Mouse (Mus musculus) ES-E14 (cell line): ENCODE data around the gene Pip4k2a. TPM values are rescaled to one million over a fixed set of nuclear protein-coding genes. Genes with fewer than 3 reads are reported as not detected.

Experiments
- DNase-seq: peaks from one replicate; pipeline ENCODE4 v3.0.0-alpha.2; 2013; ENCODE audit warnings: low read depth, low spot score
- H3K27ac ChIP-seq: 2 replicates; pipeline ENCODE4 v1.5.1; 2012; ENCODE audit warnings: low read depth, mild to moderate bottlenecking, low read length, moderate library complexity, mixed read lengths; ENCODE audit not compliant: poor library complexity, insufficient read depth, severe bottlenecking
- H3K36me3 ChIP-seq: 2 replicates; pipeline ENCODE4 v1.6.1; 2012; ENCODE audit warnings: mild to moderate bottlenecking, low read length, moderate library complexity, mixed read lengths; ENCODE audit not compliant: control insufficient read depth, poor library complexity, insufficient read depth, severe bottlenecking
- H3K4me1 ChIP-seq, 2 experiments: fragments of 150-350 bp in 1 of 2; sonication (generic) in 1 of 2; 2 replicates each; pipeline ENCODE4 v1.6.1; 2012; ENCODE audit warnings: low read length in 2 of 2, mild to moderate bottlenecking in 1 of 2, mixed read lengths in 1 of 2; ENCODE audit not compliant: control insufficient read depth in 2 of 2, insufficient read depth in 2 of 2, poor library complexity in 1 of 2
- H3K4me3 ChIP-seq, 2 experiments: fragments of 150-350 bp in 1 of 2; sonication (generic) in 1 of 2; 2 replicates each; pipeline ENCODE4 v1.5.1; 2012; ENCODE audit warnings: low read length in 2 of 2, low read depth in 1 of 2, mild to moderate bottlenecking in 1 of 2, mixed read lengths in 1 of 2; ENCODE audit not compliant: insufficient read depth in 1 of 2, poor library complexity in 1 of 2, severe bottlenecking in 1 of 2
- H3K9ac ChIP-seq: 2 replicates; pipeline ENCODE4 v1.6.1; 2012; ENCODE audit warnings: low read depth, mild to moderate bottlenecking, low read length, mixed read lengths; ENCODE audit not compliant: poor library complexity, insufficient read depth, severe bottlenecking
- H3K9me3 ChIP-seq: fragments of 150-350 bp; sonication (generic); 2 replicates; pipeline ENCODE4 v1.6.1; 2012; ENCODE audit warnings: low read depth, mild to moderate bottlenecking, low read length; ENCODE audit not compliant: control insufficient read depth, insufficient read depth
- CHD2 ChIP-seq: IDR thresholded peaks from 2 replicates; pipeline ENCODE4 v1.6.1; 2014; ENCODE audit warnings: mild to moderate bottlenecking, low read depth, low read length, inconsistent platforms
- HCFC1 ChIP-seq: IDR thresholded peaks from 2 replicates; pipeline ENCODE4 v1.6.1; 2012; ENCODE audit warnings: low read length, inconsistent platforms, borderline replicate concordance; ENCODE audit not compliant: insufficient read depth
- MAFK ChIP-seq: IDR thresholded peaks from 2 replicates; pipeline ENCODE4 v1.6.1; 2014; ENCODE audit warnings: mild to moderate bottlenecking, low read depth, low read length, inconsistent platforms; ENCODE audit not compliant: insufficient read depth
- ZC3H11A ChIP-seq: IDR thresholded peaks from 2 replicates; pipeline ENCODE4 v1.6.1; 2012; ENCODE audit warnings: low read depth, mild to moderate bottlenecking, inconsistent platforms, low read length, borderline replicate concordance
- ZNF384 ChIP-seq: IDR thresholded peaks from 2 replicates; pipeline ENCODE4 v1.6.1; 2012; ENCODE audit warnings: low read depth, low read length, inconsistent platforms
- in situ Hi-C, 2 experiments: fragments of 600-800 bp; cut with MboI; formaldehyde crosslinking; loops; one replicate each; pipeline ENCODE4 v1.15.1; 2025; ENCODE audit warnings: low sequenced_read_pairs in 2 of 2, inconsistent platforms in 1 of 2; ENCODE audit not compliant: unreplicated experiment in 2 of 2
- total RNA-seq: library from RNA; depleted of rRNA; stranded (reverse); fragments of 300-350 nt; gene quantifications from 2 replicates; pipeline ENCODE4 v1.2.3, GENCODE M21; 2012; rRNA removed

The Pip4k2a gene
- 1.8 and 3.0 TPM in 2 replicates for total RNA-seq

DNA sequence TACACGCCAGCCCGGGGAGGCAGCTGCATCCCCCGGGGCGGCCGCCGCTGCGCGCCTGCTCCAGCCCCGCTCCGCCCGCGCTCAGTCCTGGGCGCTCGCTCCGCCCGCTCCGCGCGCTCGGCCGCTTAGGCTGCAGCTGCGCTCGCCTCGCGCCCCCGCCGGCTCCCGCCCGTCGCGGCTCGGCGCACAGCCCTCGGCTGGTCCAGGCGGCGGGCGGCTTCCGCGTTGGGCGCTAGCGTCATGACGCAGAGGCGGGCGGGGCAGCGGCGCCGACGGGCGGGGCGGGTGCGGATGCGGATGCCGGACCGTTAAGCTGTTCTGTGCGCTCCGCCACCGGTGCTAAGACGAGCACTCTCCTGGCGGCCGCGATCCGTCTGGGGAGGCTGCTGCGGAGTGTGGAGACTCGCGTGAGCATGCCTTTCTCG, at the start of gene Pip4k2a, which contains the start of gene 4930426L09Rik:
Pip4k2a (minus strand) TSS at position 73 of the 425 bp plus-strand sequence.
4930426L09Rik (plus strand) TSS at position 290 of the 425 bp plus-strand sequence.
- H3K36me3 ChIP-seq: no peaks in the 10 kb centered on the region
- in situ Hi-C loops: no loop called here
- no peaks in the 10 kb centered on the region for H3K9me3 ChIP-seq
- no peak for TF ChIP-seq MAFK
- TF ChIP-seq ZNF384: no peak
- no peak; the same call in 1 of the 2 replicates for TF ChIP-seq HCFC1
- TF ChIP-seq ZC3H11A: no peak
- TF ChIP-seq CHD2: no peak
- H3K4me1 ChIP-seq: peaks cover 2 to 5% of the 10 kb centered on the region in 2 experiments; a peak in 2 of 4 replicates
- peak within 1 kb of the TSS; percentile 75 for H3K9ac ChIP-seq
- H3K27ac ChIP-seq: no peak within 1 kb of the TSS
- peak within 1 kb of the TSS; percentile 87 to 96 for H3K4me3 ChIP-seq
- peak; percentile 61 for DNase-seq

DNA sequence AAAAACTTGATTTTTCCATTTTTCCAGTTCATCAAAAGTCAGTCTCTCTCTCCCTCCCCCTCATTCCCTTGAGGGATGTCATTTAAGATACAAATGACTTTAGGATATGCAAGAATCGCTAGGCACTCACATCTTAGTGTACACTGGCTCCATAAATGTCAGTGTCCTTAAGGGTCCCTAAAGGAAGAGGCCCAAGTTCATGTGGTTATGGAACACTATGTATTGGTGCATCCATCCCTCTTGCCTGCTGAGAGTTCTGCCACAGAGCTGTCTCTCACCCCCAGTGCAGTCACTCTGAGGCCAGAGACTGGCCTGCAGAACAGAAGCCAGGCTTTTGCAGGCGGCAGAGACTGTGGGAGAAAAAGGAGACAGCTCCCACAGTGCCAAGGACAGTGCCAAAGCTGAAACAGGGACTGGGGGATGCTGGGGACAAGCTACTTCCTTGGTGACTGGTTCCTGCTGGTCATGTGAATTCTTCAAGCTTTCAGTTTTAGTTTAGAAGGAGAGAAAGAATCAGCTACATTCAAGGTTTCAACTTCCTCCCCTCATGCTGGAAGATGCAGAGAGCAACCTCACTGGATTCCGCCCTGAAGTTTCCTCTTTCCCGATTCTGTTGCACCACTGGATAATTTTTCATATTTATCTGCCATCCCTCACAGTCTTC, 40.1 kb upstream of the Pip4k2a start:
- H3K4me1 ChIP-seq: no peaks in the 10 kb centered on the region
- H3K4me3 ChIP-seq: no peak overlapping the region
- TF ChIP-seq CHD2: no peak
- TF ChIP-seq MAFK: no peak
- TF ChIP-seq ZC3H11A: no peak
- TF ChIP-seq HCFC1: no peak
- no peak for TF ChIP-seq ZNF384
- no peak for DNase-seq
- in situ Hi-C loops: no loop called here
- H3K9ac ChIP-seq: no peak overlapping the region
- H3K36me3 ChIP-seq: no peaks in the 10 kb centered on the region
- H3K9me3 ChIP-seq: no peaks in the 10 kb centered on the region
- H3K27ac ChIP-seq: no peak overlapping the region

DNA sequence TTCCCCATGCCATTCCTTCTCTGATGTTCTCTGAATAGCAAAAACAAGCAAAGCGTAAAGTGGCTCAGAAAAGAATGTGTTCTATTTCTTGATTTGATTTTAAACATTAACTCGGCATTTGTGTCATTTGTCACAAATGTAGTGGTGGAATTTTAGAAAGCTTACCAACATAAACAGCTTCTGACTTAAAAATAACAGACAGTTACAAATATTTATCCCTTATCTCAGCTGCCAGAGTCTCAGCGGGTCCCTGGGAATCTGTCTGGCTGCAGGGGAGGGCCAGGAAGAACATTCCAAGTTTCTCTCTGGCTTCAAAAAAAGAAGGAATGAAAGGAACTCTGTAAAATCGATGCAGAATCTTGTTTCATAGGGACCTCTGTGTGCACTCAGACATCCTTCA, 39.5 kb upstream of the Pip4k2a start:
- no peaks in the 10 kb centered on the region for H3K4me1 ChIP-seq
- no peak for TF ChIP-seq HCFC1
- H3K36me3 ChIP-seq: no peaks in the 10 kb centered on the region
- H3K4me3 ChIP-seq: no peak overlapping the region
- DNase-seq: no peak
- no peak overlapping the region for H3K27ac ChIP-seq
- no peak overlapping the region for H3K9ac ChIP-seq
- in situ Hi-C loops: no loop called here
- H3K9me3 ChIP-seq: no peaks in the 10 kb centered on the region

DNA sequence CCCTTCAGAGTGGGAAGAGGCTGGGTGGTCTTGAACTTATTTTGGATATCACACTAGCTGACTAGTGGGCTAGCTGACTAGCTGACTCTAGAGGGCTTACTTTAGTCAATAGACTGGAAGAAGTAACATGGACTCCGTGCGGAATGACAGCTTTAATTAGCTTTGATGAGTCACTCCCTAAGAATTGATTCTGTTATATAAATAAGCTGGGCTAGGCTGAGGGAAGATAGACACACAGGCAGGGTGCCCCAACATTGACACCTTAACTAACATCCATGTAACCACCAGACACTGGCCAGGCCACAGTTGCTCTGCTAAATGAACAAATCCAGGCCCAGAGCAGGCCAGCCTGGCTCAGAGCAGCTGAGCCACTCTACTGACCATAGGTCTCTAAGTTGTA, 26.9 kb upstream of the Pip4k2a start:
- DNase-seq: no peak
- in situ Hi-C loops: no loop called here
- H3K36me3 ChIP-seq: no peaks in the 10 kb centered on the region
- H3K4me3 ChIP-seq: no peak overlapping the region
- no peak overlapping the region for H3K9ac ChIP-seq
- no peaks in the 10 kb centered on the region for H3K4me1 ChIP-seq
- TF ChIP-seq ZC3H11A (no peak), CHD2 (no peak)
- no peaks in the 10 kb centered on the region for H3K9me3 ChIP-seq
- no peak overlapping the region for H3K27ac ChIP-seq

DNA sequence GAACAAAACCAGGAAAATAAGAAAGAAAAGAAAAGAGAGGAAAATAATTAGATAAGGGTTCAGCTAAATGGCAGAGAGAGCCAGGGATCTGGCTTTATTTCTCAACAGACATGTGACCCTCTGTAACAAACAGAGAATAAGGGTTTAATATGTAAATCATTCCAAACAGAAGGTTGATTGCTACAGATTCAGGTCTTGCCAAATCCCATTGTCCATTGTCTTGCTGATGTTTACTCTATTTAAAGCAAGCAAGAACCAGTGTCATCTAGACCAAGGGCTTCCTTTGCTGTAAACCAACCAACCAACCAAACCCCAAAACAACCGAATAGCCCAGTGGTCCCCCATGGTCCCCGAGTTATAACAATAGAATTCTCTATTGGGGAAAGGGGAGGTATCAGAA, 20.1 kb upstream of the Pip4k2a start:
- TF ChIP-seq ZC3H11A: no peak
- TF ChIP-seq MAFK: no peak
- no peak for TF ChIP-seq CHD2
- TF ChIP-seq HCFC1: no peak
- no peak for TF ChIP-seq ZNF384
- H3K36me3 ChIP-seq: no peaks in the 10 kb centered on the region
- H3K27ac ChIP-seq: no peak overlapping the region
- no peak for DNase-seq
- in situ Hi-C loops: no loop called here
- no peaks in the 10 kb centered on the region for H3K4me1 ChIP-seq
- no peak overlapping the region for H3K4me3 ChIP-seq
- H3K9ac ChIP-seq: no peak overlapping the region
- no peaks in the 10 kb centered on the region for H3K9me3 ChIP-seq
